Mouse (Mus musculus) brain, embryonic 18.5 days (tissue): ENCODE measurements around the gene Zmiz1.

ENCODE experiments used
- DNase-seq: peaks from one replicate; pipeline ENCODE4 v3.0.0-alpha.2; 2012; ENCODE audit warnings: low read depth, low spot score

Zmiz1 gene

GRCm38 (mm10) chr14:25635746-25636145 is 176.8 kb downstream of the Zmiz1 start:
- no peak for DNase-seq

GRCm38 (mm10) chr14:25636297-25636696 is 177.3 kb downstream of the Zmiz1 start:
- DNase-seq = peak; percentile 26

GRCm38 (mm10) chr14:25639120-25639758 is 180.3 kb downstream of the Zmiz1 start:
- DNase-seq = no peak

- no peak for DNase-seq
Observed at GRCm38 (mm10) chr14:25639979-25640378, 181.0 kb downstream of the Zmiz1 start.

GRCm38 (mm10) chr14:25640421-25641056 is 181.6 kb downstream of the Zmiz1 start:
- DNase-seq = no peak

- DNase-seq = no peak
Observed at GRCm38 (mm10) chr14:25641067-25641466, 182.1 kb downstream of the Zmiz1 start.

GRCm38 (mm10) chr14:25645717-25646116 is 186.7 kb downstream of the Zmiz1 start:
- no peak for DNase-seq

- no peak for DNase-seq
Observed at GRCm38 (mm10) chr14:25646161-25646621, 187.2 kb downstream of the Zmiz1 start.

GRCm38 (mm10) chr14:25651131-25651530 is 192.1 kb downstream of the Zmiz1 start:
- no peak for DNase-seq

- DNase-seq = no peak
Observed at GRCm38 (mm10) chr14:25651905-25652304, 192.9 kb downstream of the Zmiz1 start.

GRCm38 (mm10) chr14:25654401-25655197 is 195.6 kb downstream of the Zmiz1 start:
- no peak for DNase-seq

- no peak for DNase-seq
Observed at GRCm38 (mm10) chr14:25660661-25661060, 201.7 kb downstream of the Zmiz1 start.

- no peak for DNase-seq
Observed at GRCm38 (mm10) chr14:25661185-25661920, 202.4 kb downstream of the Zmiz1 start.

- no peak for DNase-seq
Observed at GRCm38 (mm10) chr14:25663649-25664309, 204.8 kb downstream of the Zmiz1 start.

GRCm38 (mm10) chr14:25664310-25664695 is 205.3 kb downstream of the Zmiz1 start:
- DNase-seq = no peak

GRCm38 (mm10) chr14:25665314-25665970 is 206.5 kb downstream of the Zmiz1 start:
- no peak for DNase-seq

- DNase-seq = no peak
Observed at GRCm38 (mm10) chr14:25666668-25667376, 207.8 kb downstream of the Zmiz1 start.

- DNase-seq = no peak
Observed at GRCm38 (mm10) chr14:25667587-25667986, 208.6 kb downstream of the Zmiz1 start.

- DNase-seq = no peak
Observed at GRCm38 (mm10) chr14:25679625-25680024, 220.6 kb downstream of the Zmiz1 start.

GRCm38 (mm10) chr14:25682020-25682419 is 223.0 kb downstream of the Zmiz1 start:
- no peak for DNase-seq
